Mouse (Mus musculus) spleen, adult 2 months (tissue): ENCODE results near the gene Dppa2. TPM values are rescaled to one million over a fixed set of nuclear protein-coding genes. Genes with fewer than 3 reads are reported as not detected.

Source experiments
- DNase-seq, 2 experiments: peaks; one replicate each; pipeline versions ENCODE4 v3.0.0 to v3.0.0-alpha.2; 2012 to 2021; ENCODE audit warnings: low spot score in 2 of 2, low read depth in 1 of 2
- H3K27ac ChIP-seq: fragments of 200-500 bp; 2 replicates; pipeline ENCODE4 v1.5.1; 2012; ENCODE audit warnings: low read length, inconsistent platforms; ENCODE audit not compliant: insufficient read depth
- H3K27me3 ChIP-seq: fragments of 200-500 bp; 2 replicates; pipeline ENCODE4 v1.6.1; 2012; ENCODE audit warnings: mild to moderate bottlenecking, moderate library complexity, low read length, inconsistent platforms; ENCODE audit not compliant: control insufficient read depth, insufficient read depth
- H3K36me3 ChIP-seq: fragments of 200-500 bp; 2 replicates; pipeline ENCODE4 v1.6.1; 2012; ENCODE audit warnings: mild to moderate bottlenecking, low read length, inconsistent platforms; ENCODE audit not compliant: control insufficient read depth, insufficient read depth
- H3K4me1 ChIP-seq: fragments of 200-500 bp; 2 replicates; pipeline ENCODE4 v1.6.1; 2011; ENCODE audit warnings: inconsistent platforms; ENCODE audit not compliant: control insufficient read depth, insufficient read depth, insufficient read length
- H3K4me3 ChIP-seq: fragments of 200-500 bp; 2 replicates; pipeline ENCODE4 v1.5.1; 2011; ENCODE audit warnings: mild to moderate bottlenecking, inconsistent platforms; ENCODE audit not compliant: insufficient read depth, insufficient read length; ENCODE audit errors: extremely low read depth
- CTCF ChIP-seq: fragments of 200-500 bp; IDR thresholded peaks from 2 replicates; pipeline ENCODE4 v1.5.1; 2011; ENCODE audit warnings: mild to moderate bottlenecking, inconsistent platforms; ENCODE audit not compliant: insufficient read depth, insufficient read length, insufficient replicate concordance; ENCODE audit errors: extremely low read depth
- POLR2A ChIP-seq: fragments of 200-500 bp; IDR thresholded peaks from 2 replicates; pipeline ENCODE4 v1.6.1; 2011; ENCODE audit warnings: low read depth, low read length, inconsistent platforms
- WGBS: fragments of 180-500 bp; shearing (Covaris S2); methylation state at CpG from one replicate; pipeline ENCODE4 v1.1.7; 2018; 5-methylcytosine and 5-hydroxymethylcytosine counted together
- polyA plus RNA-seq: library from polyadenylated mRNA; depleted of rRNA; stranded (reverse); fragments of >200 nt; gene quantifications from 2 replicates; pipeline ENCODE4 v1.2.3, GENCODE M21; 2012

The Dppa2 gene
- polyA plus RNA-seq, 1 experiment, result 0.04 TPM

DNA sequence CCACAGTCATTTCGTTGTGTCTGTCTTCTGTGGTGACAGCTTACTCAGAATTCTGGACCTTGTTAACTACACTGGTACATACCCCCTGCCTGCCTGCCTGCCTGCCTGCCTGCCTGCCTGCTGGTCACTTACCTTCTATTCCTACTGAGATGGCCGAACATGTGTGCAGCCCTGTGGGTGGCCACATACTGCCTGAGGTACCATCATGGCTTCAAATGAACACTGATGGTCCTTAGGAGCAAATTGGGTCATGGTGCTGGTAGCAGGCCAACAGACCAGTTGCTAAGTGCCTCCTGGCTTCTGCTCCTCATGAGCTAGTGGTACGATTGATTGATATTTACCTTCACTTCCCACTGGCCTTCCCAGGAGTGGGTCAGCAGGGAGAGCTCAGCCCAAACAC is 28.1 kb downstream of the Dppa2 start:
- 89% methylated on average over 3 of the region's 3 CpGs for WGBS
- H3K4me3 ChIP-seq, result no peak overlapping the region
- no peaks in the 10 kb centered on the region for H3K27me3 ChIP-seq
- DNase-seq, result no peak
- TF ChIP-seq CTCF (no peak), POLR2A (no peak)
- no peaks in the 10 kb centered on the region for H3K36me3 ChIP-seq
- H3K27ac ChIP-seq, result no peak overlapping the region
- no peaks in the 10 kb centered on the region for H3K4me1 ChIP-seq

DNA sequence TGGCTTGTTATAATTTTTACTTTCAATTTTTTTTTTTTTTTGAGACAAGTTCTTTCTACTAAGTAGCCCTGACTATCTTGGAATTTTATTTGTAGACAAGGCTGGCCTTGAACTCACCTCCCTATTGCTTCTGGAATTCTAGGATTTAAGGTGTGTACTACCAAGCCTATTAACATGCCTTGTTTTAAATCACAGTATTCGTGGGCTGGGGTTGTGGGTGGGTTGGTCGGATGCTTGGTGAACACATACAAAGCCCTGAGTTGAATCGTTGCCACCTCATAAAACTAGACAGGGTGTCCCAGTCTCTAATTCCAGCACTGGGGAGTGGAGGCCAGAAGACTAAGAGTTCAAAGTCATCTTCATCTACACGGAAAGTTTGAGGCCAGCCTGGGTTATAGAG is 31.6 kb downstream of the Dppa2 start:
- 83% methylated on average over 4 of the region's 4 CpGs for WGBS
- no peaks in the 10 kb centered on the region for H3K4me1 ChIP-seq
- no peak overlapping the region for H3K4me3 ChIP-seq
- H3K27me3 ChIP-seq, result no peaks in the 10 kb centered on the region
- TF ChIP-seq CTCF, result no peak
- TF ChIP-seq POLR2A, result no peak
- no peaks in the 10 kb centered on the region for H3K36me3 ChIP-seq
- DNase-seq, result no peak
- no peak overlapping the region for H3K27ac ChIP-seq

DNA sequence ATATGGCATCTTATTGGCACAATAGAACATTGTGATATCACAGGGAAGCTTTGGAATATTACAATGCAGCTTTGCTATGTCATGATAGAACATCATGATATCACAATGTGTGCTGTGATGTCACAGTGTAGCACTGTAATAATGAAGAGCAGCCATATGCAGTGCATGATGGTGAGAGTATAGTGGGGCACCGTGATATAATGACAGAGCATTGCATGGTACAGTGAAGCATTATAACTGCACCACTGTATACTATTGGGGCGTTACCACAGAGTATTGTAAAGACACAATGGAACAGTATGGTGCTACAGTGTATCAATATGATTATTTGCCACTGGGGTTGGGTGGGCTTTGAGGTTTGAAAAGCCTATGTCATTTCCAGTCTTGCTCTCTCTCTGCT is 40.5 kb downstream of the Dppa2 start:
- H3K4me3 ChIP-seq, result no peak overlapping the region
- H3K27me3 ChIP-seq, result no peaks in the 10 kb centered on the region
- no peak overlapping the region for H3K27ac ChIP-seq
- 87% methylated on average over 2 of the region's 2 CpGs for WGBS
- TF ChIP-seq CTCF (no peak), POLR2A (no peak)
- H3K36me3 ChIP-seq, result no peaks in the 10 kb centered on the region
- DNase-seq, result no peak
- H3K4me1 ChIP-seq, result no peaks in the 10 kb centered on the region

DNA sequence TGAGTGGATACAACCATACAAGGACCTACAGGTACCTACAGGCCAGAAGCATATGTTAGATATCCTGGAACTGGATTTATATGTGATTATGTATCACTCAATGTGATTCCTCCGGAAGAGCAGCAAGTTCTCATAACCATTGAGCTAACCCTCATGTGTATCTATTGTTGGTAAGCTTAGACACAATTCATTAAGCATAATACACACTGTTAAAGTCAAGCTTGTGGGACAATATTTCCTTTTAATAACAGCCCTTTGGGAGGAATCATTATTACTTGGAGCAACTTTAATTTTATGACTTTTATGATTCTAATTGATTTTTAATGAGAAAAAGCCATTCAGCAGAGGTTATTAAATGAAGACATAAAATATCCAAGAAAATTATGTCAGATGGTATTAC is 43.5 kb downstream of the Dppa2 start:
- Histone ChIP-seq H3K27ac (no peak overlapping the region), H3K4me3 (no peak overlapping the region), H3K36me3 (no peaks in the 10 kb centered on the region), H3K4me1 (no peaks in the 10 kb centered on the region), H3K27me3 (no peaks in the 10 kb centered on the region)
- TF ChIP-seq POLR2A (no peak), CTCF (no peak)
- 84% methylated on average over 1 of the region's 1 CpGs for WGBS
- DNase-seq, result no peak

DNA sequence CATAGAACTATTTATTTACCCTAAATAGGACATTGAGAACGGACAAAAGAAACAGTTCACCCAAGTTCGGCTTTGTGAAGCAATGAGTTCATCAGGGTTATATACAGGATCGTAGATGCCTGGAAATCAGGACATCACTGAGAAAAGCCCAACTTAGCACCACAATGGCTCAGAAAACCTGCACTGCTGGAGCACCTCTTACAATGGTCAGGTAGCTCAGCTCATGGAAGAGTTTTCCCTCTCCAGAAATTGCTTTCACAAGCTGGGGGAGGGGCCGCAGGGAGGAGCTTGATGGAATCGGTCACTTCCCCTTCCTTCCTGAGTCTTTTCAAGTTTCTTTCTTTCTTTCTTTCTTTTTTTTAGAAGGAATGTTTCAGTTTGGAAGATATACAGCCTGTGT is 52.0 kb downstream of the Dppa2 start:
- TF ChIP-seq POLR2A (no peak), CTCF (no peak)
- H3K36me3 ChIP-seq, result no peaks in the 10 kb centered on the region
- 87% methylated on average over 5 of the region's 5 CpGs for WGBS
- H3K4me1 ChIP-seq, result no peaks in the 10 kb centered on the region
- H3K27me3 ChIP-seq, result no peaks in the 10 kb centered on the region
- no peak overlapping the region for H3K27ac ChIP-seq
- no peak overlapping the region for H3K4me3 ChIP-seq
- DNase-seq, result no peak

DNA sequence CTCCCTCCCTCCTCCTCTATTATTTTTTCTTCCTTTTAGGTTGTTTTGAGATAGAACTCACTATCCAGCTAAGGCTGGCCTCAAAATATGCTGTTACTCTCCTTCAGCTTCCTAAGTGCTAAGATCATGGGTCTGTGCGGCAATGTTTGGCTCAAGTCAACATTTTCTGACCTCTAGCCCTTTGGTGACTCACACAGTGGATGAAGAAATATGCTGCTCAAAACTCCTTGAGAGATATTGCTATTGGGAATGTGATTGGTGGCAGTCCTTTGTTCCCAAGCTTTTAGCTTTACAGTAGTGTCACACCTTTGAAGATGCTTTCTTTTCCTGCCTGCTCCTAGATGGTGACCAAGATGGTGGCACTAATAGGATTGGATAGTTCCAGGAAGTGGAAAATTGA is 52.7 kb downstream of the Dppa2 start:
- no peaks in the 10 kb centered on the region for H3K4me1 ChIP-seq
- no peak for TF ChIP-seq CTCF
- no peak for TF ChIP-seq POLR2A
- WGBS, result 84% methylated on average over 1 of the region's 1 CpGs
- H3K4me3 ChIP-seq, result no peak overlapping the region
- H3K27ac ChIP-seq, result no peak overlapping the region
- H3K36me3 ChIP-seq, result no peaks in the 10 kb centered on the region
- H3K27me3 ChIP-seq, result no peaks in the 10 kb centered on the region
- no peak for DNase-seq

DNA sequence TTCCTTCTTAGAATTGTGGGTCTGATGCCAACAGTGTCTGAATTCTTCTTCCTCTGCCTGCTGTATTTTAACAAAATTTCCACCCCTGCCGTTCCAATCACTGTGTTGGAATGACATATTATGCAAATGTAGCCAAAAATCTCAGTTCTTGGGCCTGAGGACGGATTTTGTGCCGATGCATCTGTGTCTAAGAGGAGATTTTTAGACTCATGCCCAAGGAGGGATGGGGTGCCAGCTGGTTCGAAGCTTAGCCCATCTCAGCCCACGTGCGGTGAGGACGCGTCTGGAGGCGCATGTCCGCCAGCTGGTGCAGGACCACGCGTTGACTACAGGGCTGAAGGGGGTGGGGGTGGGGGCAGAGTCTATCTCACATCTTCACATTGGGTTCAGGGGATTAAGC is 57.2 kb downstream of the Dppa2 start:
- 92% methylated on average over 12 of the region's 12 CpGs for WGBS
- no peaks in the 10 kb centered on the region for H3K36me3 ChIP-seq
- H3K4me3 ChIP-seq, result no peak overlapping the region
- H3K27me3 ChIP-seq, result no peaks in the 10 kb centered on the region
- TF ChIP-seq POLR2A, result no peak
- TF ChIP-seq CTCF, result no peak
- no peak for DNase-seq
- no peaks in the 10 kb centered on the region for H3K4me1 ChIP-seq
- H3K27ac ChIP-seq, result no peak overlapping the region
